Mouse (Mus musculus): Measurements from ENCODE around the gene Gpr142. TPM values are rescaled to one million over a fixed set of nuclear protein-coding genes. Genes with fewer than 3 reads are reported as not detected.

Gpr142 gene
- total RNA-seq (2023): not detected

DNA sequence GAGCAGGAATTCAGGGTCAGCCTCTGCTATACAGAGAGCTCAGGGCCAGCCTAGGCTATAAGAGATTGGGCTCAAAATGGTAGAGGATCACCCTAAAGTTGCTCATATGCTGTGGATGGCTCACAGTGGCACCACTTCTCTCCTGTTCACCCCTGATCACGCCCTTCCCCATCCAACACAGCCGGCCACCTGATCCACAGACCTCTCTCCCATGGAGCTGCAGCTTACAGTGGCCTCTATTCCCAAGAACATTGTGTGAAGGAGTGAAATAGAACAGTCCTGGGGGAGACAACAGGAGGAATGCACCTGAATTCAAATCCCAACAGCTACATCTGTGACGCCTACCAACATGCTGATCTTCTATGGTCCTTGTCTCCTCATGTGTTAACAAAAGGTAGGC lies at the start of gene Gpr142:
Gpr142 (plus strand) TSS at position 301 of the 400 bp plus-strand sequence.

DNA sequence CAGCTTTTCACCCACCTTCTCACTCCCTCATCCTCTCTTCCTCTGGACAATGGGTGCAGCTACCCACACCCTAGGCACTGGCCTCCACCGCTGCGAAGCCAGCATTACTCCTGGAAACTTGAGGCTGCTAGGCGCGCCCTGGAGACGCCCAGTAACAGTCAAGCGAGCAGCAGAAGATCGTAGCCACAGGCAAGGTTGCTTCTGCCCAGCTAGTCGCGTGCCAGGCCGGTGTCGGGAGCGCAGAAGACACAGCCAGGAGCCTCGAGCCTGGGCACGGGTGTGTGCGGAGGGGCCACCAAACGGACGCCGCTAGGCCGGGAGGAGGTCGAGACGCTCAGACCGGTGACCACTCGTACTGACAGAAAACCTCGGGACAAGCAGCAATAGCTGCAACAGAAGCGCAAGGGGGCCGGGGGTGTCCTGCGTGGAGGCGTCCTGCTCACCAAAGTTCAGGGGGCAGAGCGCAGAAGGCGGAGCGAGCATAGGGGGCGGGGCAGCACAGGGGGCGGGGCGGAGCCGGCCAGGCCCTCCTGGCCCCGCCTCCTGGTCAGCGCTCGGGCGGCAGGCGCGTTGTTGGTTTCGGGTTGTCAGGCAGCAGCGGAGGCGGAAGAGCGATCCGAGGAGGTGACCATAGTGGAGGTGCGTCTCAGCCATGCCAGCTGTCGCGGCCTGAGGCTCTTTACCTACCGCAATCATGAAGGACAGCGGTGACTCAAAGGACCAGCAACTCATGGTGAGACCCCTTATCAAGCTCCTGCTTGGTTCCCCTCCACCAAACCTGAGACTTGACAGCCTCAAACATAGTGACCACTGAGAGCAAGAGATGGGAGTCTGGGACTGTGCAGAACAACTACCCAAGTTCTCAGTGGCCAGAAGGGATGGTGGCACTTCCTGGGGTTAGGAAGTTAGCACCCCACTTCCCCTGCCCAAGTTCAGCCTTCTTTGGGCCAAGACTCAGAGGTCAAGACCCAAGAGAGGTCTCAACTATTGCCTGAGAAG lies 33.6 kb upstream of the Gpr142 start, which contains the start of gene Kif19a:
Kif19a (plus strand) TSS at position 569 of the 999 bp plus-strand sequence.

DNA sequence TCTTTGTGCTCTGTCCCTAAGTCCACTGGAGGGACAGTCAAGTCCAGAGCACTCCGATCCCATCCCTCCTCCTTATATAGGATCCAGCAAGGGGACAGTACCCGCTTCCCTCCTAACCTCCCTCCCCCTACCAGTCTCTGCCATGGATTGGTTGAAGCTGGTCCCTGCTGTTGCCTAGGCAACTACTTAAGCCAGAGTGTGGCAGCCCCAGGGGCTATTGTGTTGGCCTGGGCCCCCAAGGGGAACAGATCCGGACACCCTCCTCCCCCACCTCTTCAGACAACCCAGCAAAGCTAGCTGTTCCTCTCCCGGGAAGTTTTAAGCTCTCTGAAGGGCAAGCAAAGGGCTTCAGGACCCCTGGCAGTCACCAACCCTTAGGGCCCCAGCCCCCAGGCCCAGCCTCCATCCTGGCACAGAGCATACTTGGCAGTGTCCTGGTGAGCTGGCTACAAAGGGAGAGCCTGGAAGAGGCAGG lies 2.8 kb upstream of the Gpr142 start, which contains the start of gene Btbd17:
Btbd17 (minus strand) TSS at position 98 of the 475 bp plus-strand sequence.

DNA sequence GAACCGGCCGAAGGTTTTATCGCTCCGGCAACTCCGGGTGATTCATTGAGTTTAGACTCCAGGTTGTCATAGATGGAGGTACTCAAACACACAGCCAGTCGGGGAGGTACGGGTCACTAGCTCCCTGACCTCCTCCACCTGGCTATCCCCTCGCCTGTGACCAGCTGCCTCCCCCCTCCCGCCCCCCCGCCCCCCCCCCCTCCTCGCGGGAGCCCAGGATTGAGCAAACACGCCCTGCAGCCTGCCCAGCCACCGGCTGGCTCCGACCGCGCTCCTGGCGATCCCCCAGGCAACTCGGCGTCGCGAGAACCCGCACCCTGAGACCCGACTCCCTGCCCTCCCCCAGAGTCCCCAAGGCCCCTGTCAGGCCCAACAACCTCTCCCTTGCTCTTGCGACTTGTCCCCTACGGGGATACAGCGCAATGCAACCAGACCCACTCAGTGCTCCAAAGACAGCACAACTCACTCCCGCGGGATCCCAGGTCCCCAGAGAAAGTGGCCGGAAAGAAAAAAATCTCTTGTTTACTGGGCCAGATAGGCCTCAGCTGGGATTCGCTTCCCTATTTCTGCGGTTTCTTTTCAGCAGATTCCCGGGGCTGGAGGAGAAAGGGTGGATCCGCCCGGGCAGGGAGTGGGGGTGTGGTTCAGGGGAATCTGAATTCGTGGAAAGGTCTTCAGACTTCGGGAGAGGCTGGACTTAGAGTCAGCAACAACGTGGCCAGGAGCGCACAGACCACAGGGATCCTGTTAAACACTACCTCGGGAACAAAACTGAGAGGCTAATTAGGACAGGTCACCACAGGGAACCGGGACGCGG lies 51.9 kb downstream of the Gpr142 start, which contains the start of gene Gprc5c:
Gprc5c (plus strand) TSS at position 701 of the 817 bp plus-strand sequence.

Other genes starting within 250 kb of the Gpr142 start
- gene Rpl38, start 130.4 kb upstream of the Gpr142 start, total RNA-seq (2023): 1,000 to 10,000 TPM; 2,075 to 2,120 TPM
- 1 to 10 TPM; 2.4 to 3.2 TPM for gene Ttyh2, start 123.5 kb upstream of the Gpr142 start, total RNA-seq (2023)
- gene Dnaic2, start 71.5 kb upstream of the Gpr142 start, total RNA-seq (2023): not detected
- gene Kif19a, start 33.5 kb upstream of the Gpr142 start, total RNA-seq (2023): 1 to 10 TPM; 5.1 to 5.3 TPM
- gene Btbd17, start 3.0 kb upstream of the Gpr142 start, total RNA-seq (2023): not detected
- gene Gprc5c, start 52.2 kb downstream of the Gpr142 start, total RNA-seq (2023): not detected
- under 1 TPM; 0.30 to 0.78 TPM for gene Cd300a, start 91.1 kb downstream of the Gpr142 start, total RNA-seq (2023)
- not detected for gene Cd300lb, start 135.5 kb downstream of the Gpr142 start, total RNA-seq (2023)
- gene Cd300c, start 170.2 kb downstream of the Gpr142 start, total RNA-seq (2023): not detected
- gene Cd300ld, start 191.0 kb downstream of the Gpr142 start, total RNA-seq (2023): under 1 TPM; 0.59 to 0.61 TPM
- 1 to 10 TPM in 1 of 2 experiments, under 1 TPM in 1; 0.47 to 1.2 TPM for gene Cd300c2, start 203.0 kb downstream of the Gpr142 start, total RNA-seq (2023)
- not detected for gene Cd300ld2, start 217.3 kb downstream of the Gpr142 start, total RNA-seq (2023)
- not detected for gene Cd300ld4, start 228.1 kb downstream of the Gpr142 start, total RNA-seq (2023)
- not detected for gene Cd300ld5, start 238.8 kb downstream of the Gpr142 start, total RNA-seq (2023)
- not detected for gene Cd300ld3, start 249.5 kb downstream of the Gpr142 start, total RNA-seq (2023)